Mouse (Mus musculus): ENCODE measurements around the gene Hhat.

DNA sequence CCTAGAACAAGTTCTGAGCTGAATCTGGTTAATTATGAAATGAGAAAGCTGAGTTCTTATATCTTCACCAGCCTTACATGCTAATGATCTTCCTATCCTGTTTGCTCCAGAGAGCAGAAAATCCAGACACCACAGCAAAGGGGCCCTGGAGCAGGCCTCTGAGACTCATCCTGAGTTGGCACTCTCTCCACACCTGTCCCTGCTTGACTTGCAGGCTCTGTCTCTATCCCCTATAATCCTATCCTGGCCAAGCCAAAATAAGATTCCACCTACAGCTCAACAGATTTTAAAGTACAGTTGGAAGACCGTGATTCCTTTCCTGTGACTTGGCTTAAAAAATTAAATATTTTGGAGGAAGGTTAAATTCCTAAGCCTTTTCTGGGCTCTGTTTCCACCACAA lies 322.5 kb downstream of the Hhat start:
- TF ChIP-seq CTCF (IDR thresholded peaks at IDR 0.05; ENCODE audit: control insufficient read depth, insufficient read depth, insufficient replicate concordance, low read depth, low read length): no peak
- TF ChIP-seq POLR2A (IDR thresholded peaks at IDR 0.05; ENCODE audit: control insufficient read depth, low read depth, low read length): no peak

Measured in testis, adult 2 months (tissue).